Mouse (Mus musculus) frontal cortex, postnatal 10 days (tissue): ENCODE results near the gene Vmn1r188.
"Not testable (repeated sequence)": the region's sequence is repeated elsewhere in the genome, so short reads cannot be mapped to it uniquely, and the experiment has no call there.

Source experiments
- DNase-seq, 2 experiments: peaks; one replicate each; pipeline ENCODE4 v3.0.0; 2022; ENCODE audit warnings: low spot score in 2 of 2, mixed read lengths in 1 of 2

Vmn1r188 gene

GRCm38 (mm10) chr13:22084140-22084539 lies at the start of gene Vmn1r188:
TSS of gene Vmn1r188 (plus strand) at chr13:22084440.
- not testable (repeated sequence) for DNase-seq

- DNase-seq: no peak
Observed at GRCm38 (mm10) chr13:22034443-22035266, 49.6 kb upstream of the Vmn1r188 start.

GRCm38 (mm10) chr13:22035267-22036148 lies 48.7 kb upstream of the Vmn1r188 start, which contains the start of the genes Hist1h2ah and Hist1h2bk:
TSS of gene Hist1h2ah (minus strand) at chr13:22035568.
TSS of gene Hist1h2bk (plus strand) at chr13:22035870.
- DNase-seq: peak; percentile 80 to 81

- no peak for DNase-seq
Observed at GRCm38 (mm10) chr13:22036149-22036956, 47.9 kb upstream of the Vmn1r188 start.

GRCm38 (mm10) chr13:22036986-22037385 lies 47.3 kb upstream of the Vmn1r188 start:
- DNase-seq: no peak

GRCm38 (mm10) chr13:22037415-22037814 lies 46.8 kb upstream of the Vmn1r188 start:
- no peak for DNase-seq

- no peak for DNase-seq
Observed at GRCm38 (mm10) chr13:22039364-22039763, 44.9 kb upstream of the Vmn1r188 start.

- DNase-seq: no peak
Observed at GRCm38 (mm10) chr13:22039951-22040463, 44.2 kb upstream of the Vmn1r188 start.

- DNase-seq: no peak
Observed at GRCm38 (mm10) chr13:22040464-22041141, 43.6 kb upstream of the Vmn1r188 start.

- DNase-seq: peak; percentile 91 to 93
Observed at GRCm38 (mm10) chr13:22041142-22041536, 43.1 kb upstream of the Vmn1r188 start, which contains the start of gene Hist1h4i. TSS of gene Hist1h4i (minus strand) at chr13:22041362.

- DNase-seq: no peak
Observed at GRCm38 (mm10) chr13:22041651-22042567, 42.3 kb upstream of the Vmn1r188 start.

GRCm38 (mm10) chr13:22042568-22043502 lies 41.4 kb upstream of the Vmn1r188 start, which contains the start of the genes Hist1h2ag and Hist1h2bj:
TSS of gene Hist1h2ag (minus strand) at chr13:22042944.
TSS of gene Hist1h2bj (plus strand) at chr13:22043214.
- DNase-seq: peak; percentile 86 to 89

- DNase-seq: no peak
Observed at GRCm38 (mm10) chr13:22043503-22044431, 40.5 kb upstream of the Vmn1r188 start.

GRCm38 (mm10) chr13:22044432-22045155 lies 39.6 kb upstream of the Vmn1r188 start:
- DNase-seq: no peak

- no peak for DNase-seq
Observed at GRCm38 (mm10) chr13:22045311-22045710, 38.9 kb upstream of the Vmn1r188 start.

GRCm38 (mm10) chr13:22049041-22049440 lies 35.2 kb upstream of the Vmn1r188 start:
- DNase-seq: no peak
